Mouse (Mus musculus) right cerebral cortex, postnatal 25 days (tissue): ENCODE data around the gene Add1.

Experiments used
- DNase-seq: peaks from one replicate; pipeline ENCODE4 v3.0.0; 2022

Add1 gene

GRCm38 (mm10) chr5:34609966-34610365, 36.5 kb downstream of the Add1 start:
- no peak for DNase-seq

GRCm38 (mm10) chr5:34632996-34633395, 59.5 kb downstream of the Add1 start:
- DNase-seq: no peak

GRCm38 (mm10) chr5:34633641-34634040, 60.2 kb downstream of the Add1 start:
- peak; percentile 27 for DNase-seq

DNA sequence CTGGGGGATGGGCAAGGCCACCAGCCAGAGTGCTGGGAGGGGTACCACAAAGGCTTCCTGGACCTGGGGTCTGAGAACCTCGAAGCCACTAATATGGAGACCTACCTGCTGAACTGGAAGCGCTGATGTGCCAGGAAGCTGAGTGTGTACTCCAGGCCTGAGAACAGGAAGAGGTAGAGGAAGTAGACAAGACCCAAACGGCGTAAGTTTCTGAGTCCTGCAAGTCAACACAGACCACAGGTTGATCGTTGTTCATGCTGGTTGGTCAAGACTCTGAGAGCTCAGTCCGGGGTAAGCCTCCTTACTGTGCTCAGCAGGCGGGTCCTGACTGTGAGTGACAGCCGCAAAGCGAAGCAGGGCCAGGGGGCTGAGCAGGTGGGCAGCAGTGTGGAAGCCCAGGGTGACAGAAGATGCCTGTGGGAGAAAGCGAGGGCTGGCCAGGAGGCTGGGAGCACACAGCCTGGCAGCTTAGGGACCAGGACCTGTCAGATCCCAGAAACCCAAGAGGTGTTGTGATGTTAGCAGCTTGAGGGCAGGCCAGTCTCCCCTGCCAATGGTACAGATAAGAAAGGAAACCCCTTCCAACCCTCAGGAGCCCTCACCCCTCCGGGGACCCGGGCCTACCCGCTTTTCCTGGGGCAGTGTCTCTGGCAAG, 61.4 kb downstream of the Add1 start:
- no peak for DNase-seq

DNA sequence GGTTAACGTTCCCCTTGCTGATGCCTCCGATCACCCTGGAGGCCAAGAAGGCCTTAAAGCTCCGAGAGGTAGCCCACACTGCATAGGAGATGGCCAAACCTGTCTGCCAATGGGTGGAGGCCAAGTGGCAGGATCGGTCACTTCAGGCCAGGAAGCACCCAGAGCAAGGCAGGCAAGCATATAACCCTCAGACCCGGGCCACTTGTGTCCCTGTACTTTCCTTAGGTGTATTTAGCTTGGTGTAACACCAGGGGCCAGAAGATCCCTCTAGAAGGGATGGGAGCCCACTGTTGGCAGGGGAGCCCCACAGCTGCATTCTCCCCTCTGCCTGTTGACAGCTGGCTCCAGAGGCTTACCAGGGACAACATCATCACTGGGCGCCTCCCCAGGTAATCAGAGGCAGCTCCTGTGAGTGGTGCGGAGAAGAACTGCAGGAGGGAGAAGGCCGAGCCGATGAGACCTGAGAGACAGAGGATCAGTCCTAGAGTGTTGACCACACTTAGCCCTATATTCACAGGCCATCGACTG, 62.3 kb downstream of the Add1 start:
- DNase-seq: no peak

DNA sequence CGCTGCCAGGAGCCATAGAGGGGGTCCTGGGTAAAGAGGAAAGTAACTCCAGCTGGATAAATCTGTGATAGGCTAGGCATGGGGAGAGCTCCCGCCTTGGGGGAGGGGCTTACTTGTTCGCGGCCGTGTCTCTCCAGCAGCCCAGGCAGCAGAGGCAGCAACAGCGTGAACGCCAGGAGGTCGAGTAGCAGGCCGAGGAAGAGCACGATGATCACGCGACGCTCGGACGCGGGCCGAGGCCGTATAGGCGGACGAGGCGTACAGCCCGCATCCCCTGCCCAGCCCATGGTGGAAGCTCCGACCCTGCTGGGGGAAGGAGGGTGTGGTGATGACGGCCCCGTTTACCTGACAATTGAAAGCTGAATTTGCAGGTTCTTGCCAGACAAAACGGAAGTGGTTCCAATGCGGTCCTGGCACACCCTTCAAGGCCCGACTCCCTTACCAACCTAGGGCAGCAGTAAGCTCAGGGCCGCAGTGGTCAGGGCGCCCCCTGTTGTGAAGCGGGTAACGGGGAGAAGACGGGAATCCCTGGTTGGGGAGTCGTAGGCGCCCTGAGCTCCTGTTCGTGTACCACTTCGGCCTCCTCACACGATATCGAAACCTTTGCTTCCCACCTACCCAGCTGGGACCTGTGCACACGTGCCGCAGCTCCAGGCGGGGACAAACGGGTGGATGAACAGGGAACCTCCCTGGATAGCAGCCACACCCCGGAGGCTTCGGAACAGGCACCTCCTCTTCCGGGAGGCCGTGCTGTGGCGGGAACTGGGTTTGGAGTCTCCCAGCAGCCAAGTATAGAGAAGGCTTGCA, 63.2 kb downstream of the Add1 start, which contains the start of gene Mfsd10:
TSS of gene Mfsd10 (minus strand) at position 732 of the 807 bp plus-strand sequence.
- DNase-seq: peak; percentile 80

DNA sequence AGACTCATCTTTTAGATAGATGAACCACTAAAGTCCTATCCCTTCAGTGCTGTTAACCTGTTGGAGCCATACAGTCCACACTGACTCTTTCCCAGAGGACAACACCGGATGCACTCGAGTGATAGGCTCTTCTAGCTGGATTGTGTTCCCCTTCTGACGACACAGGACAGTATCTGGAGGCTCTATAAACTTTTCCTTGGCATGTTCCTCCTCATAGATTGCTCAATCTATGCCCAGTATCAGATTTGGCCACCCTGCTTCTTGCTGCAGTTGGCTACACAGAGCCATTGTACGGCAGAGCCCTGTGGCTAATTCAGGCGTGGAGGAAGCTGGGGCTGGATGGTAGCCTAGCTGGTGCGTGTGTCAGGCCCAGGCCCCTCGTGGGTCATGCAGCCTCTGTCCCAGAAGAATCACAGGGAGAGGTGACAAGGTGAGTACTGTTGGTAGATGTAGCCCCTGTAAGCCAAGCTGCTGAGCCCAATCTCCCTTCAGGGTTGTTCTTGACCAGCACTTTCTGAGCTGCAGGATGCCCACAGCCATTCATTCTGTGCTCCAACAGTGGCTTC, 64.2 kb downstream of the Add1 start:
- DNase-seq: no peak

- no peak for DNase-seq
Measured at GRCm38 (mm10) chr5:34641991-34642390, 68.5 kb downstream of the Add1 start.

DNA sequence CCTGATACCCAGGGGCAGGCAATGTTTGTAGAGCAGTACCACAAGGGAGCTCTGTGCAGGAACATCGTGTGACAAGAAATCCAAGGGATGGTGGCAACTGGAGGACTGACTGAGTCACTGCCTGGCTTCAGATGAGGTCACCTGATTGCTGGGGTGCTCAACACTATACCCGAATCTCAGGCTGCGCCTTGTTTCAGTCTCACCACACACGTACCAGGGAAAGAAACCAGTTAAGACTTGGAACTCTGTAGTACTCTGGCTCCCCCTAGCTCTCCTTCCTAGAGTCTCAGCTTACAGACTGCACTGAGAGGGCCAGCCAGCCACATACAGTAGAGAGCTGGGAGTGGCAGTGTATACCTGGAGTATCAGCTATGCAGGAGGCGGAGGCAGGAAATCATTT, 69.5 kb downstream of the Add1 start:
- peak; percentile 22 for DNase-seq

- no peak for DNase-seq
Measured at GRCm38 (mm10) chr5:34647581-34647980, 74.1 kb downstream of the Add1 start.

DNA sequence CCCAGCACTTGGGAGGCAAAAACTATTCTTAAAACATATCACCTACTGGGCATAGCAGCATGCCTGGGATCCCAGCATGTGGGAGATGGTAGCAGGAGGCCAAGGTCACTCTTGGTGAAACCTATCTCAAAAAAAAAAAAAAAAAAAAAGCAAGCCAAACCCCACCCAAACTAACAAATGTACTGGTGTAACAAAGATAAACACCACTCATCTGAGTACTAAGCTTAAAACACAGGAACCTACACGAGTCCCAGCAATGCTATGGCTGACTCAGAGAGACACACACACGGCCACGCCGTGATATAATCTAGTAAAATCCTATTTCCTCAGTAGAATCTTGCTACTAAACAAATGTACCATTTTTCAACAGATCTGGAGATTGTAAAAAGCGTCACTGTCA, 79.5 kb downstream of the Add1 start:
- DNase-seq: no peak

DNA sequence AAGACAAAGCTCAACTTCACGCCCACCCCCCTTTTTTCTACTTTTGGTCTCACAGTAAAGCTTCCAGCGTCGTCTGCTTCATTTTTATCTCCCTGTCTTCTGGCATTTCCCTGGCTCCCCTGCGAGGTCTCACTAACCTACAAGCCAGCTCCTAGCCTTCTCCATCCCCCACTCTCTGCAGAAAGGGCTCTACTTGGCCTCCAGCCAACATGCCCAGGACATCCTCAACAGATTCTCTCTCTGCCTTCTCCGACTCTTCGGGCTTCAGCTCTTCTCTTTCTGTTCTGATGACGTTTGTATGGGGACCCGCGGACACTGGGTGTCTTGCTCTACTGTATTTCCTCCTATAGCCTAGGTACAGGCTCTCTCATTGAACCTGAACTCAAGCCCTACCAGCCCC, 81.4 kb downstream of the Add1 start:
- DNase-seq: no peak

GRCm38 (mm10) chr5:34657556-34657955, 84.1 kb downstream of the Add1 start:
- no peak for DNase-seq

- peak; percentile 98 for DNase-seq
Measured at GRCm38 (mm10) chr5:34659686-34660590, 86.5 kb downstream of the Add1 start, which contains the start of the genes Nop14 and Grk4. Gene Nop14 (minus strand): TSS chr5:34660148. Gene Grk4 (plus strand): TSS chr5:34660379.

DNA sequence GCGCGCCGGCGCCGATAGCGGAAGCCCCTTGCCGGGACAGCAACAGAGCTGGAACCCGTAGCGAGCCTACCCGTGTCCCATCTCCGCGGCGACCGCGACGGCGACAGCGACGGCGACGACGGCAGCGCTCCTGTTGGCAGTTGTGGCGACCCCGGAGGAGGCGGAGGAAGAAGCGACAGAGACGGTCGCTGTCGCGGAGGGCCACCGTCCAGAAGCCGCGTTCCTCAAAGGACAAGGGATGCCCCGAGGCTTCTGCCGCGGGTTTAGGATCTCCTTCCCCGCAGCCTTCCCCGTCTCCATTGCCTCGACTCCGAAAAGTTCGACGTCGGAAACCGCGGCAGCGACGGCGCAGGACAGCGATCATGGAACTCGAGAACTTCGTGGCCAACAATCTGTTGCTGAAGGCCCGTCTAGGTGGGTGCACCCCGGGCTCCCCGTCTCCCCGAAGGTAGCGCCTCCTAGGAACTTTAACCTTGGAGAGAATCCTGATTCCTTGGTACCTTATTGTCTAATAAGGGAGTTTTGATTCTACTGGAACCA, 87.2 kb downstream of the Add1 start:
- no peak for DNase-seq

DNA sequence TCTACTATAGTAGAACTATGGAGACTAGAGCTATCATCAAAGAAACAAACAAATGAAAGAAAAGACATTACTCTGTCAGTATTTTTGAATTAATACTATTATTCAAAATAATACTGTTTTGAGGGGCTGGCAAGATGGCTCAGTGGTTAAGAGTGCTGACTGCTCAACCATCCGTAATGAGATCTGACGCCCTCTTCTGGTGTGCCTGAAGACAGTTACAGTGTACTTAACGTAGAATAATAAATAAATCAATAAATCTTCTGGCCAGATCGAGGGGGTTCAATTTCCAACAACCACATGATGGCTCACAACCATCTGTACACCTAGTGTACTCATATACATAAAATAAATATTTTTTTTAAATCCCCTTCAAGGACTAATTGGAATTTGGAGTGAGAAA, 88.4 kb downstream of the Add1 start:
- no peak for DNase-seq

DNA sequence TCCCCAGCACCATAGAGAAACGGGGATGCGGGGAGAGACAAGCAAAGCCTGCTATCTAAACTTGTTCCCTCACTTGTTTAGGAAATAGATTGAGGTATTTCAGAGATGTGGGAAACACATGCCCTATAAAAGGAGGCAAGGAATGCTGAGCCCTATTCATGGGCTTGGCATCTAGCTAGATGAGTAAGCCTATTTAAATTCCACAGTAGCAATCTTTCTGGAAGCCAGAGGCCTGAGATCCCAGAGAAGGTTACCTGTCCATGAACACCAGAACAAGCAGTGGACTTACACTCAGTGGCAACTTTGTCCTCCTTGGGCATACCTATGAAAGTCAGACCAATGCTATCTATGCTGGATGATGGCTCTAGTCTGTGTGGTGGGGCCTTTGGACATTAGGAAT, 89.8 kb downstream of the Add1 start:
- DNase-seq: no peak

DNA sequence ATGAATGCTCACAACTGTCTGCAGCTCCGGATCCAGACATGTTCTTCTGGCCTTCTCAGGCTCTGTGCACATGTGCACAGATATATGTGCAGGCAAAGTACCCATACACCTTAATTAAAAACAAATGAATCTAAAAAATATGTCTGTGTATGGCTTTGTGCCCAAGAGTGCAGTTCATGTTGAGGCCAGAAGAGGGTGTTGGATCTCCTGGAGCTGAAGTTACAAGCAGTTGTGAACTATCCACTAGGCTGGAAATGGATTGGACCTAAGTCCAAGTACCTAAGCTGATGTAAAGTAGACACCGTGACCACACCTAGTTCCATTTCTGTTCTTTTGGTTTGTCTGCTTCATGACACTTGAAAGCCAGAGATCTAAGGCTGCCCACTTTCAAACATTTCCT, 96.0 kb downstream of the Add1 start:
- no peak for DNase-seq

DNA sequence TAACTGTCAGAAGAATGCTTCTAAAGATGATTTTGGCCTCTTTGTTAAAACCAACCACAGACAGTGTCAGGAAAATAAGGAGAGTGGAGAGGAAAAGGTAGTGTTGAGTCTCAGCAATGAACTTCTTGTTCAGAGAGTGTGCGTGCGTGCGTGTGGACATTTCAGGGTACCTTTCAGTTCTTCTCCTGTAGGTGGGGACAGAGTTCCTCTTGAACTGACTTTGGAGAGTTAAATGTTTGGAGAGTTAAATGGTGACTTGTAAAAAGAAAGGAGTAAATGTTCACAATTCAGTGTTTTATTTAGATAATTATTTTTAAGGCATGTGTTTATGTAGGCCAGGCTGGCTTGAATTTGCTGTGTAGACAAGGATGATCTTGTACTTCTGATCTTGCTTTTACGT, 96.8 kb downstream of the Add1 start:
- no peak for DNase-seq
